Mouse (Mus musculus) skeletal muscle tissue, adult 2 months (tissue): Measurements from ENCODE around the gene Rsg1.

Experiments used
- DNase-seq: peaks from one replicate; pipeline ENCODE4 v3.0.0-alpha.2; 2012; ENCODE audit warnings: low read depth, low spot score

Gene Rsg1

DNA sequence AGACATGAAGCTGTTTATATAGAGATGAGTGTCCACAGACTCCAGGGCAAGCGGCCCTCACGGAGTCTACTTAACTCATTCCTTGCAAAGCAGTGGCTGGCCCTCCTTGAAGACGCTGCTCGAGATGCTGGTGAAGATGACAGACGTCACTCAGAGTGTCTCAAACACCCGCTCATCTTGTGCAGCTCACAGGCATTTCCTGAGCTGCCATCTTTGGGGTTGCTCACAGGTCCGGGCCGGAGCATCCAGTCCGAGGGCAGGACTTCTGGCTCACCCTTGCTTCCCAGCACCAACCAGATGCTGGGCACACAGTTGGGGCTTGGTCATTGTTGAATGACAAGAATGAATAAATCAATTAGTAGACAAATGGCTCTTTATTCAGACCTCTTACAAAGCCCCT lies 864 bp upstream of the Rsg1 start:
- DNase-seq, result no peak

GRCm38 (mm10) chr4:141213342-141213741 lies 414 bp upstream of the Rsg1 start:
- no peak for DNase-seq

- DNase-seq, result no peak
These were observed 638 bp downstream of the Rsg1 start for GRCm38 (mm10) chr4:141214337-141214851.

GRCm38 (mm10) chr4:141219583-141220213 lies 5.9 kb downstream of the Rsg1 start:
- DNase-seq, result no peak

GRCm38 (mm10) chr4:141221848-141222247 lies 8.1 kb downstream of the Rsg1 start:
- DNase-seq, result no peak

GRCm38 (mm10) chr4:141222752-141223151 lies 9.0 kb downstream of the Rsg1 start:
- no peak for DNase-seq

- DNase-seq, result no peak
These were observed 14.9 kb downstream of the Rsg1 start for GRCm38 (mm10) chr4:141228687-141229086.

DNA sequence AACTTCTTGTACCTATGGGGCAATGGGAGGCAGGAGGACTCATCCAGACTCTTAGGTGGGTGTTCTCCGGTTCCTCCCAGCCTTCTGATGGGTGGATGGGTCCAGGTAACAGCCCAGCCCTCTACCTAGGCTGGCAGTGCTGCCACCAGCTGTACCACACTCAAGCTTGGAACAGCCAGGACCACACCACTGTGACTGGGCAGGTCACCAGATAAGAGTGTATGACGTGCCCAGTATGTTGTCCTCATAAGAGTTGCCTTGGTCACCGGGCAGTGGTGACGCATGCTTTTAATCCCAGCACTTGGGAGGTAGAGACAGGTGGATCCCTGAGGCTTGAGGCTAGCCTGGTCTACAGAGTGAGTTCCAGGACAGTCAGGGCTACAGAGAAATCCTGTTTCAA lies 19.4 kb downstream of the Rsg1 start:
- no peak for DNase-seq

DNA sequence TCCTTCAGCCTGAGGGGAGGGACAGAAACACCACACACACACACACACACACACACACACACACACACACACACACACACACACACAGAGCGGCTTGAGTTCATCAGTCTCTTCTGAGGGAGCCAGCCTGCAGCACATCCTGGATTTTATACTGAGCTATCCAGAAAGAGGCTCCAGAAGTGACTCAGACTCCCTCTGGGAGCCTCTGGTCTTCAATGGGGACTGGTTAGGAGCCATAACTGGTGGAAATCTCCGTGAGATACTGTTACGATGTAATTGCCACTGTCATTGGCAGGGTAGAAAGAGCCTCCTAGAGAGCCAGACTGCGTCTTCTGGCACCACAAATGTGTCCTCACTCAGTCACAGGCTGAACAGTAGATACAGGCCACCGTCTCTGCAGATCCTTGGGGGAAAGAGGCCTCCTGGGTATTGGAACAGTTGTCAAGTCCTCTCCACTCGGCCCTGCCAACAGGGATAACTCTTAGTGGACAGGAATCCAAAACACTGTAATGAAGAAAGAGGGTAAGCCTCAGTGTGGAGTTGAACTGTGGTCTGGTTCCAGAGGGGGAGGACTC lies 21.9 kb downstream of the Rsg1 start:
- no peak for DNase-seq

DNA sequence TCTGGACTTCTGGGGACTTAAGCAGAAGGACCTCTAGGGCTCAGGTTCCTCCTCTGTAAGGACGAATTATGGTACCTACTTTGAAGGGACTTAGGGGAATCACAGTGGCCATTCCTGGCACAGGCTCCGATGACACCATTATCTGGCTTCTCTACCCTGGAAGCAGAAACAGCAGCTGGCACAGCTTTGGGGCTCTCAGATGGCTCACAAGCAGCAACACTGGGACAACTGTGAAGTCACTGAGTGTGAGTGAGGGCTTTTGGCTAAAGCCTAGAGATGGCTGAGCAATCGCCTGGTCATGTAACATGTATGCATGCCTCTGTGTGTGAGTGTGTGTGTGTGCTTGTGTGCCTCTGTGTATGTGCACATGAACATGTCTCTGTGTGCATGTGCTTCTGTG lies 23.1 kb downstream of the Rsg1 start:
- DNase-seq, result no peak

GRCm38 (mm10) chr4:141238492-141239387 lies 25.0 kb downstream of the Rsg1 start:
- DNase-seq, result no peak

DNA sequence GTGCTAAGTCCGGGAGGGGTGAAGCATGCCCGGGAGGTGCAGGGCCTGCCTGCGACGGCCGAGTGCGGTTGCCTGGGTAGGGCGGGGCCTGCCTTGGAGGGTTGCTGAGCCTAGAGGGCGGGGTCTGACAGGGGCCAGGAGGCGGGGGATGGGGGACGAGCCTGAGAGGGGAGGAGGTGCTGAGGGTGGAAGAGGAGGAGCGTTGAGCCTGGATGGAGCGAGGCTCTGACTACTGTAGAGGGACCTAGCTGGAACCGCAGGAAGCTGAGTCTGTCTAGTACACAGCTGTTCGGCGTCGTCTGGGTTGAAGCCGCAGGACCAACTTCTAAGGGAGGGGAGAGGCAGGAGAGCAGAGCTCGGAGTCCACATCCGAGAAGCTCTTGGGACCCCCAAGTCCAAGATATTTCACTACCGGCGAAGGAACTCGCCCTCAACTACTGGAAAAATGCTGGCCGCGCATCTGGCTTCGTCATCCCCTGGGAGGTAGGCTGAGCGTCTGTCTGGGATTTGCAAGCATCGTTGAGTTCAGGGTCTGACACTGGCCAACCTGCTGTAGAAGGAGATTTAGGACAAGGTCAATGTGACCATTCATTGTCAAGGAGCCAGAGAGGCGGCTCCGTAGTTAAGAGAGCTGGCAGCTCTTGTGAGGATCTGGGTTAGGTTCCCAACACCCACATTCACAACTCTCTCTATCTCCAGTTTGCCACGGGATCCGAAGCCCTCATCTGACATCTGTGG lies 25.8 kb downstream of the Rsg1 start, which contains the start of gene Arhgef19:
Arhgef19 (plus strand) TSS at position 112 of the 738 bp plus-strand sequence.
- DNase-seq, result peak; percentile 78

DNA sequence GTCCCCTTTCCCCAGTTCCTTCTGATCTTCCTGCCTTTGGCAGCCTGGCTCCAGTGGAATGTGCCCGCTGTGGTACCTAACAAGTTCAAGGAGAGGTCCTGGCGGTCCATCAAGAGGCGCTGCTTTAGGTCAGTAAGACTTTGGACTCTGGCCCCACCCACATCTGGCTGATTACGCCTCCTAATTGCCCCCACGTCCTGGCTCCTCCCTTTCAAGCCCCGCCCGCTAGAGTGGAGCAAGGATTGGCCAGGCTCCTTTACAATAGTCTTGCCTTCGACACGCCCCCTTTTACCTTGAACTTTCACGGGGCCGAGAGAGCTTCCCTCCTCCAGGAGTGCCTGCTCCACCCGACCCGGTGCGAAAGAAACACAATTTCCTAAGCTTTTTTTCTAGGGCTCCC lies 26.9 kb downstream of the Rsg1 start:
- no peak for DNase-seq

DNA sequence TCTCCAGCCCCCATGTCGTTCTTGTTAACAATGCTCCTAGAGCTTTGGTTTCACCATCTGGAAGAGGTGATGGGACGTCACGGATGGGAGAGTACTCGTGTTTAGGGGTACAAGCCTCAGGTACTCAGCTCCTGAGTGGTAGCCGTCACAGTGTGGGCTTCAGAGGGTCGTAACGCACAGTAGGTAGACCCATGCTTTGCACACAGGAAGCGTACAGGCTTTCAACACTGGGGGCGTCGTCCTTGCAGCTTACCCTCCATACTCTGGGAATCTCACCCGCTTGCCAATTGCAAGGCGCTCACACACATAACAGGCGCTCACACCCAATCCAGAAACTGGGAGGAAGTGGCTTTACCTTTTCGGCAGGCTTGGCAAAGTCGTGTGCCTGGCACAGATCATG lies 28.1 kb downstream of the Rsg1 start:
- DNase-seq, result no peak

DNA sequence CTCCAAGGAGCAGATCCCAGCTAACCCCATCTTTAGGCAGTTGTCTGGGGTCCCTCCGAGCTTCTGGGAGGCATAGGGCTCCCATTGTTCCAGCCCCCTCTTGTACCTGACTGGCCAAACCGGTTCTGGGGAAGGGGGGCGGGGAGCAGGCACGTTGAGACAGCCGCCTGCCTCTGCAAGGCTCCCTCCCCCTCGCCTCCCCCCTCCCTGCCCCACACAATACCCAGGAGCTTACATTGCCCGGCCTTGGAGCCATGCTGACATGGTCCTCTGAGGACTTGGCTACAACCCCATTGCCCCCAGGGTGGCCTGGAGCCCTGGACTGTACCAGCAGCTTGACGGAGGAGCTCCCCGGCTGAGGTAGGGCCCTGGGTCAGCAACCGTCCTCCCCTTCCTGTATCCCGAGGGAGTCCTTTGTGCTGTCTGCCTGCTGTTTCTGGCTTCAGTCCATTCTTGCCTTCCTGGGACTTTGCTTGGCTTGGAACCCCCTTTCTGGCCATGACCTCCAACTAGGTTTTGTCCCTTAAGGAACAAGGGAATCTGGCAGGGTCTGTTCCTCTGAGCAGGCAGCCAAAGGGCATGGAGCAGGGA lies 29.0 kb downstream of the Rsg1 start:
- no peak for DNase-seq

- no peak for DNase-seq
These were observed 29.9 kb downstream of the Rsg1 start for GRCm38 (mm10) chr4:141243636-141244035.

DNA sequence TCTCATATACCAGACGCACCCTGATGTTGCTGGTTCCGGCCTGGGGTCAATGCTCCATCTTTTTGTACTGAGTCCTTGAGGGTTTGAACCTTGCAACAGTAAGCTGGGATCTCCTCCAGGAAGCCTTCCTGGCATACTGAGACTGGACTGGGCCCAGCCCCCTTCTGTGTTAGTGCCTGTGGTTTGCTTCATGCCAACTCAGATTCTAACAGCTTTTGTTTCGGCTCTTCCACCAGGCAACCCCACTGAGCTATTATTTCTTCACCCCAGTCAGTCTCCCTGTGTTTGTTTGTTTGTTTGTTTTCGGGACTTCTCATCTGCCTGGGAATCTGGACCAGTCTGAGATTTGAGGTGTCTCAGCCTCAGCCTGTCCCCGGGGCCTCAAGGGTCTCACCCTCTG lies 30.6 kb downstream of the Rsg1 start:
- DNase-seq, result no peak

GRCm38 (mm10) chr4:141244931-141245425 lies 31.2 kb downstream of the Rsg1 start:
- no peak for DNase-seq

GRCm38 (mm10) chr4:141246089-141246997 lies 32.6 kb downstream of the Rsg1 start:
- no peak for DNase-seq

GRCm38 (mm10) chr4:141246998-141247350 lies 33.2 kb downstream of the Rsg1 start:
- no peak for DNase-seq
